Mouse (Mus musculus) hindlimb bud, embryonic 11.5 days (tissue): ENCODE data around the gene Efcab6.
"Not testable (repeated sequence)": the region's sequence is repeated elsewhere in the genome, so short reads cannot be mapped to it uniquely, and the experiment has no call there.

Experiments
- DNase-seq: peaks from one replicate; pipeline ENCODE4 v3.0.0-alpha.2; 2012; ENCODE audit warnings: low read depth, low spot score; ENCODE audit errors: extremely low spot score

The Efcab6 gene

GRCm38 (mm10) chr15:84065140-84065539, at the start of gene Efcab6:
Gene Efcab6 (minus strand): TSS chr15:84065379.
- no peak for DNase-seq

GRCm38 (mm10) chr15:84113873-84114272, 48.7 kb upstream of the Efcab6 start:
- DNase-seq = no peak

- DNase-seq = peak; percentile 16
Measured at GRCm38 (mm10) chr15:84108899-84109298, 43.7 kb upstream of the Efcab6 start.

GRCm38 (mm10) chr15:84105924-84106500, 40.8 kb upstream of the Efcab6 start:
- no peak for DNase-seq

GRCm38 (mm10) chr15:84105105-84105923, 40.1 kb upstream of the Efcab6 start, which contains the start of gene Sult4a1:
Gene Sult4a1 (minus strand): TSS chr15:84105754.
- DNase-seq = no peak

- DNase-seq = no peak
Measured at GRCm38 (mm10) chr15:84104626-84105025, 39.4 kb upstream of the Efcab6 start.

GRCm38 (mm10) chr15:84097536-84097935, 32.4 kb upstream of the Efcab6 start:
- not testable (repeated sequence) for DNase-seq

- DNase-seq = no peak
Measured at GRCm38 (mm10) chr15:84096051-84096450, 30.9 kb upstream of the Efcab6 start.

GRCm38 (mm10) chr15:84094921-84095320, 29.7 kb upstream of the Efcab6 start:
- DNase-seq = no peak

GRCm38 (mm10) chr15:84086775-84087174, 21.6 kb upstream of the Efcab6 start:
- no peak for DNase-seq

GRCm38 (mm10) chr15:84086364-84086763, 21.2 kb upstream of the Efcab6 start:
- no peak for DNase-seq

GRCm38 (mm10) chr15:84080069-84080468, 14.9 kb upstream of the Efcab6 start:
- no peak for DNase-seq

GRCm38 (mm10) chr15:84079519-84079918, 14.3 kb upstream of the Efcab6 start:
- no peak for DNase-seq

- no peak for DNase-seq
Measured at GRCm38 (mm10) chr15:84078667-84079066, 13.5 kb upstream of the Efcab6 start.

- DNase-seq = no peak
Measured at GRCm38 (mm10) chr15:84077151-84077550, 12.0 kb upstream of the Efcab6 start.

- DNase-seq = no peak
Measured at GRCm38 (mm10) chr15:84074705-84075185, 9.6 kb upstream of the Efcab6 start.

GRCm38 (mm10) chr15:84073911-84074704, 8.9 kb upstream of the Efcab6 start:
- peak; percentile 49 for DNase-seq

GRCm38 (mm10) chr15:84073058-84073457, 7.9 kb upstream of the Efcab6 start:
- DNase-seq = no peak

GRCm38 (mm10) chr15:84072226-84072625, 7.0 kb upstream of the Efcab6 start:
- DNase-seq = peak; percentile 53

- DNase-seq = no peak
Measured at GRCm38 (mm10) chr15:84070116-84070676, 5.0 kb upstream of the Efcab6 start.

- DNase-seq = no peak
Measured at GRCm38 (mm10) chr15:84069455-84070050, 4.4 kb upstream of the Efcab6 start.
